Mouse (Mus musculus) adrenal gland, adult (tissue): ENCODE data around the gene Nme8.

Experiments used
- DNase-seq, 2 experiments: peaks; one replicate each; pipeline ENCODE4 v3.0.0; 2022 to 2023; ENCODE audit warnings: low spot score in 1 of 2; ENCODE audit not compliant: inconsistent age in 2 of 2

The Nme8 gene

DNA sequence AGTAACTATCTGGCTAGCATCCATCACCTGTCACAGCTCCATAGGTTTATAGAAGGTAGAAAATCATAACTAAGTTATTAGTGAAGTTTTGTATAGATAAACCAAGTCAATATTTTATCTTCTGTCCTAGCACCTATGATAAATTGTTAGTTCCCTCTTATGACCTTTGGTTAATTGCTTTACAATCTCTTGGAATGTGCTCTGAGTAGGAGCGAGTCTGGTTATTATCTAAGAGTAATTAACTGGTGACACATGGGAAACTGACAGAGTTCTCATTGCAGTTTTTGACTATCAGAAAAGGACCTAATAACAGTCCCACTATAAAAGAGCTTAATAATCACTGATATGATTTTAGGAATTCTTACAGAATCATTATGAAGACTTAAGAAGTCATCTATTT is 54.1 kb downstream of the Nme8 start:
- DNase-seq, result no peak

DNA sequence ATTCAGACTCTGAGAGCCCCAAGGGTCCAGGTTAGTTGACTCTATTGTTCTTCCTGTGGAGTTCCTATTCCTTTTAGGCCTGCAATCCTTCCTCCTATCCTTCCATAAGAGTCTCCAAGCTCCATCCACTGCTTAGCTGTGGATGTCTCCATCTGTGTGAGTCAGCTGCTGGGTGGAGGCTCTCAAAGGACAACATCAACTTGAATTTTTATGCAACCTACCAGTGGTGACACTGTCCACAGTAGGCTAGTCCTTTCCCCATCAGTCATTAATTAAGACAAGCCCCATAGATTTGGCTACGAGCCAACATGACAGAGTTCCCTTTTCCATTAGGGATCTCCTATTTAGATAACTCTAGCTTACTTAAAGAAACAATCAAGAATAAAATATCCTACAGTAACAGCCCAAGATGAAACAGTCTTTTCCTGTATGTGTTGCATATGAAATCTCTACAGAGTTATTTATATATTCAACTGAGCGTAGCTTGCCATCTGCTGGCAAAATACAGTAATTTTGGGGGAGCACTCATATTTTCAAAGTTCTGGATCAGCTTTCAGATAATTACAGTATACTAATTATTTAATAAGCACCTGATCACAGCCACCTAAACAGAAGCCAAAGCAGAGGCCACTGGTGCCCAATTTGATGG is 57.3 kb downstream of the Nme8 start:
- DNase-seq, result peak in 1 of 2 experiments; percentile 51

DNA sequence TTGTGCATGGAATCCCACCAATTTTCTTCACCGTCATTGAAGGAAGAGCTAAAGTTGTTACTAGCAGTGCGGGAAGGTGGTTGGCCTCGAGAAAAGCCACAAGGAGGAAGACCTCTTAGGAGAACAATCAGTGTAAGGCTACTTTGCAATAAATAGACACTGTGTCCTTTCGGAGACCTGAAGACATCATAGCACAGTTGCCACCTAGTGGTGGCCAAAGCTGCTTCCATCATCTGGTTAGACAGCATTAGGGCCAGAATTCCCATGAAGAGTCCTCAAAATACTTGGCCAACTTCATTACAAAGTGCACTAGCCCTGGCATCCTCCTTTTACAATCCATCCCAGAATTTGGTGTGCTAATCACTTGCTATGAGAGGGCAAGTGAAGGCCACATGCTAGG is 61.5 kb downstream of the Nme8 start:
- DNase-seq, result peak in 1 of 2 experiments; percentile 32

DNA sequence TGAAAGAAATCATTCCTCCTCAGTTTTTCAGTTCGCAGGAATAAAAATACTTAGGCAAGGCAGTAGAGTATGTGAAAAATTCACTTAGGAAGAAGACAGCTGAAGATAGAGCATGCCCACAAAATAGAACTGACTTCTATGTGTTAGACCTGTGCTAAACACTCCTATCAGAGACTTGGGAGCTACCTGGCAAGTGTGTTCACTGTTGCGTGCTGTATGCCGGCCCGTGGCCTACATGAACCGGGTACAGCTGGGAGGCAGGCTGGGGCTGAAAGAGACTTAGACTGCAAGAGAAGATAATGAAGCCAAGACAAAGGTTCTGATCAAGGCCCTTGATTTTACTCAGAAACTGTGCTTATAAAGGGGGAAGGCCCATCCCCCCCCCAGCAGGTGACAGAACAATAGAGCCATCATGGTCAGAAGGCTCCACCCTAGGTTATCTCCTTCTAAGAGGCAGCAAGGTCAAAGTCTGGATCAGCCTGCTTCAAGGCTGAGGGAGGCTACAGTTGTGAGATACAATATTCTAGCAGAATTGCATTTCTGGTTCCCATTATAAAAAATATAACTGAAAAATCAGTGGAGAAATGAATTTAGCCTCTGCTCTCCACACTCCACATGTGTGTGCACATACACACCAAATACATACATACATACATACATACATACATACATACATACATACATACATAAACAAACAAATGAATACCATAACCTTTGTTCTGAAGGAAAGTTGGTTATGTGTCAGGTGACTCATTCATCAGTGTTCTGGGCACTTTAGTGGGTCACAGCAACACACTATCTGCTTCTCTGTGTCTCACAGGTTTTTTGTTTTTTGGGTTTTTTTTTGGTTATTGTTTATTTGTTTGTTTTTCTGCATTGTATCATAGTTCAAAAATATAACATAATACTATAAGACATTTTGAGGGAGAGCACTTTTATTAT is 66.6 kb downstream of the Nme8 start:
- DNase-seq, result no peak

DNA sequence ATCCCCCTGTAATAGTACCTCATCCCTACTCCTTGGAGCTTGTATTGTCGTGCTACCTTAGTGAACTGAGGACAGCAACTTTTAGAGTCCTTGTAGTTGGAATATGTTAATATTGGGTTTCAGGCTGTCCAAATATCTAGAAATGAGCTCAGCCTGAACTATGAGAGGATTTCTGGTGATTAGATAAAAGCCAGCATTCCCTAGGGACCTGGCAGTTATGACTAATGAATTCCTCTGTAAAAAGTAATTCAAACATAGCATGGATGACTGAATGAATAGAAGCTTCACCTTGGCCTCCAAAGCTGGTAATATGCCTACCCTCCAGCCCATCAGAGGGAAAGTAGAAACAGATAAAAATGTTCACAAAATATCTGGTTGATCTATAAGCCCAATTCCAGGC is 71.1 kb downstream of the Nme8 start:
- no peak for DNase-seq

DNA sequence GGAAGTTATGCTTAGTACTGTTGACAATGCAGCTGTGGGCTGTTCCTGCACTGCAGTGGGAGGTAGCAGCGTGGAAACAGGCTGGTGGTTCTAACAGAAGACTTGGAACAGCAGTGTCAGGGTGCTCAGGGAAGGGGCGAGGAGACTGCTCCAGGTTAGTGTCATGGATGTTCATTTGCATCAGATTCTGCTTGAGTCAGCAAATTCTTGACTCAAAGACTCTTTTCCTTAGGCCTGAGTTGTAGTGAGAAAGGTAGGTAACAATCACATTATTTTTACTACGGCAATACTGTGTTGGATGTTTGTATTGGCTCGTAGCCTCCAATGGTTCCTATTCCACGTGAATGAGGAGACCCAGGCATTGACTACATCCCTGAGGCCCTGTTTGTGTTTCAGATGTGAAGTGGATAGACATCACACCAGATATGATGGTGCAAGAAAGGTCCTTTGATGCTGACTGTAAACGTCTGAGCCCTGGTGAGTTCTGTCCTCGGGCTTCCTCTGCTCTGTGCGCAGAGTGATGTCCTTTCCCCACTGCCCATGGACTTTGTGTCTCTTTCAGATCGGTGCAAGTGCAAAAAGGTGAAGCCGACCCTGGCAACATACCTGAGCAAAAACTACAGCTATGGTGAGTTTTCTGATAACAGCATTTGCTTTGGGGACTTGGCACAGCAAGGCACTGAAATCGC is 72.8 kb downstream of the Nme8 start:
- no peak for DNase-seq

DNA sequence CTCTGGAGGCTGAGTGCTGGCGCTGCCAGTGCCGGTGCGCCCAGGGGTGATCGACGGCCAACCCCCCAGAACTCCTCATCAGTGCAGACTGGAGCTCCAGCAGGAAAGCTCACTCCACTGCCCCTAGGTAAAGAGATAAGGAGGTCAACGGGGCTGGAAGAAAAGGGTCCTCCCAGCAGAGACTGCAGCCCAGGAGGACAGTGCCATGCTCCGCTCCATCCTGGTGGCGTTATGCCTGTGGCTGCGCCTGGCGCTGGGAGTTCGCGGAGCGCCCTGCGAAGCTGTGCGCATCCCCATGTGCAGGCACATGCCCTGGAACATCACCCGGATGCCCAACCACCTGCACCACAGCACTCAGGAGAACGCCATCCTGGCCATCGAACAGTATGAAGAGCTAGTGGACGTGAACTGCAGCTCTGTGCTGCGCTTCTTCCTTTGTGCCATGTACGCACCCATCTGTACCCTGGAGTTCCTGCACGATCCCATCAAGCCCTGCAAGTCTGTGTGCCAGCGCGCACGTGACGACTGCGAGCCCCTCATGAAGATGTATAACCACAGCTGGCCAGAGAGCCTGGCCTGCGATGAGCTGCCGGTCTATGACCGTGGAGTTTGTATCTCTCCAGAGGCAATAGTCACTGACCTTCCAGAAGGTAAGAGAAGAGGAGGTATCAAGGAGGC is 74.2 kb downstream of the Nme8 start:
- DNase-seq, result no peak

DNA sequence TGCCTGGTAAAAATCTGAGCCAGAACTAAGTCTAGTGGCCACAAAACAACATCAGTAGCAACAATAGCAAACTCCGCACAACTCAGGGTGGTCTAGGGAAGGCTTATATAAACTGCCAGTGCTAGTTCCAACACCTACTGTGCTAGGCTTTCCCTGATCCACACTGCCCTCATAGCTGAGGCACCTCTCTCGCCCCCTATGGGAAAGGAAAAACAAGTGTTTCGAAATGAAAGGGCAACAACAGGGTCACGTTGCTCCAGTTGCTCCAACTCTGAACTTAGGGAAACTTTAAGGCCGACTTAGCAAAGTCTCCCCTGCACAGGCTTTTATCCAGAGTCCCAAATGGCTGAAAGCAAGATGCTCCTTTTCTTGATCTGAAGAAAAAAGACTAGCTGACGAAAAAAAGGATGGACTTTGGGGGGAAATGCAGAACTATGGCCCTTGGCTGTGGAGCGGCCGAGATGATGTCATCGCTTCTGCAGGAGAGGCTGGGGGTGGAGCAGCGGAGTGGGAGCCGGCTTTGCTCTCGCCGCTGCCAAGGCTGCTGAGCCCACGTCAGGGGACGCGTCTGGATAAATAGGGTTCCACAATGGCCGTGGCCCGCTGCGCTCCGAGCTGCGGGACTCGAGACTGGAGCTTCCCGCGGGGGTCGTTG is 74.9 kb downstream of the Nme8 start, which contains the start of gene Sfrp4:
Gene Sfrp4, plus strand, starts transcription at position 532 of the 655 bp plus-strand sequence.
- DNase-seq, result peak; percentile 54 to 85

DNA sequence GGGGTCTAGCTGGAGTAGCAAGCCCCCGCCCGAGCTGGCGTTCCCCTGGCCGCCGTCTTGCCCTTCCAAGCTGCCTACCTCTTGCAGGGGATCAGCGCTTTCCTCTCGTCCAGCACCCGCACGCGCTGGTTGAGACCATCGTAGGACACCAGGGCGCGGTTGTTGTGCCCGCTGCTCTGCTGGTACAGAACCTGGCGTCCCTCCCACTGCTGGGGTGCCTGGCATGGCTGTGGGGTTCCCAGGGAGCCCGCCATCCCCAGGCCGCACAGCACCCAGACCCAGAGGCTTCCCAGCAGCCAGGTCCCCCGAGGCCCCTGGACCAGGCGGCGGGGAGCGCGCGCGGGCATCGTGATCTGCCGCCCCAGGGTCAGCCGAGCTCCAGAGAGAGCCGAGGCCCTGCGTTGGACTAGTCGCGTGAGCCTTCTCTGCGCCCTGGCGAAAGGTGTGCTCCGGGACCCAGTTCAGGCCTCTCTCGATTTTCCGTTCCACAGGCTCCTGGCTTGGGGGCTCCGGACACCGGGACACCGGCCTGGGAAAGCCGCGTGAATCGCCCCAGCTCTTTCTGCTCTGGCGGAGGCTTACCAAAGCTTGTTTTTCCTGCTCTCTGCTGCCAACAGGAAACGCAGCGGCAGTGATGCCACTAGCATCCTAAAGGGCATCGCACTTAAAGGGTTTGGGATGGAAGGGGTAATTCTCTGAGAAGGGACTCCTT is 78.2 kb downstream of the Nme8 start, which contains the start of gene Epdr1:
Gene Epdr1, minus strand, starts transcription at position 712 of the 712 bp plus-strand sequence.
- DNase-seq, result peak; percentile 66 to 89

DNA sequence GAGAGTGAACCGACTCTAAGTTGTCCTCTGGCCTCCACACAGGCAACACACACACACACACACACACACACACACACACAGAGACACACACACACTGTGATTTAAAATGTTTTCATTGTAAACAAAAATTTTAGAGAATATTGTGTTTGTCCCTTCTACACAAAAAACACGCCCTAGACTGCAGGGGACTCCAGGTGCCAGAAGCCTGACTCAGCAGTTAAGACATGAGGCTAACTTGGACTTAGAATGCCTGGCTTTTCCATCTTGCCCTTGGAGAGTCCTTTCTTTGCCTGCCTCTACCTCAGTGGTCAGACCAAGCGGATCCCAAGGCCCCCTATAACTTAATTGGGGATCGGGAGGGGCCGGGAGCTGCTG is 78.8 kb downstream of the Nme8 start:
- no peak for DNase-seq

DNA sequence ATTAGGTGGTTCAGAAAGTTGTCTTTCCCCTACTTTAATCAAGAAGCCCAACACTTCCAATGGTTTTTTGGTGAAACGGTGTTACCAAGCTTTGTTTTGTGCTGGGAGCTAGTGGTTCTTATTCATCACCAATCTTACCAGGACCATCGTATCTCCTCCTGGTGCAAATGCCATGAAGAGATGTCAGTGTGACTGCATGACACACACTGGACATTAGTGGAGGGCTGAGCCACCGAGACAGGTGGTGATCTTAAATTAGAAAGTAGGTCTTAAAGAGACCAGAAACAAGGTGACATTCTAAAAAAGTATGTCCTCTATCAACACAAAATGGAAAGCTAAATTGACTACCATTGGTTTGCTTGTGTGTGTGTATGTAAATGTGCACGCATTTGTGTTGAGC is 79.5 kb downstream of the Nme8 start:
- no peak for DNase-seq

DNA sequence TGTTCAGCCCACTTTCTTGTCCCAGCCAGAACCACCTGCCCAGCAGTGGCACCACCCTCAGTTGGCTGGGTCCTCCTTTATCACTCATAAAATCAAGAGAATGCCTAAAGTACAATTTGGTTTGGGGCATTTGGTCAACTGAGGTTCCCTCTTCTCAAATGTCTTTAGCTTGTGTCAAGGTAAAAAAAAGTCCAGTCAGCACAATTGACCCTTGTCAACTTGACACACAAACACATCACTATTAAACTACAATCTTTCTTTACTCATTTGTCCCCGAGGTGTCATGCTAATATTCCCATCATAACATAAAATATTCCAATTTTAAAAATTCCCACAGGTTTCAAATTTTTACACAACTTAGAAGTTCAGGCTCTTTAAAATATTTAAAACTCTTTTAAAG is 83.3 kb downstream of the Nme8 start:
- no peak for DNase-seq

DNA sequence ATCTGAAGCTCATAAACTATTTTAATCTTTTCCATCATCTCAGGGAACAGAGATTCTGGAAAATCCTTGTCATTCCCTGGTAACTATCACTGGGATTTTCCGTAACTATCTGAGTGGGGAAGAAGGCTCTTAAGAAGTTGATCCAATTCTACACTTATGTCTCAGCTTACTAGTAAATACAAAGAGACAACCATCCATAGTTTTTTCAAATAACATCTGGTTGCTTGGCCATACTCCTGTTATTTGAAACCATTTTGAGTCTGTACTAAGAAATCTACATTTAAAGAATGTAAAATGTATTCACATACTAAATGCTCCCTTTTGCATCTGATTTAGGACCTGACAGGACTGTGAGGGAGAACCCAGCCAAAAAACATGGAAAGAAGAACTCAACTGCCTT is 84.2 kb downstream of the Nme8 start:
- DNase-seq, result no peak

DNA sequence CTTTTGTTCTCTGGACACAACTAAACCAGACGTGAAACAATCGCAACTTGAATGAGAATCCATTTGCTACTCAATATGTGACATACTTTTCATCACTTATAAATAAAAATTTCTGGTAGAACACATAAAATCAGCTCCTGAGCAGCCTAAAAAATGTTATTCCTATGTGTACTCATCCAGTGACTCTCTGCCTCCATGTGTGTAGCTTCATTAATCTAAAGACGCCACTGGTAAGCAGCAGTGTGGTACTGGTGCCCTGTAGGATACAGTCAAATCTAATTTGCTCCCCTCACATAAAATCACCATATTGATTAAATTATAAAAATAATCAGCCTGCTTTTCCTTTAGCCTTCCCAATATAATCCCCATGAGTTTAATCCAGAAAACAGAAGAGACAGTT is 84.6 kb downstream of the Nme8 start:
- no peak for DNase-seq

DNA sequence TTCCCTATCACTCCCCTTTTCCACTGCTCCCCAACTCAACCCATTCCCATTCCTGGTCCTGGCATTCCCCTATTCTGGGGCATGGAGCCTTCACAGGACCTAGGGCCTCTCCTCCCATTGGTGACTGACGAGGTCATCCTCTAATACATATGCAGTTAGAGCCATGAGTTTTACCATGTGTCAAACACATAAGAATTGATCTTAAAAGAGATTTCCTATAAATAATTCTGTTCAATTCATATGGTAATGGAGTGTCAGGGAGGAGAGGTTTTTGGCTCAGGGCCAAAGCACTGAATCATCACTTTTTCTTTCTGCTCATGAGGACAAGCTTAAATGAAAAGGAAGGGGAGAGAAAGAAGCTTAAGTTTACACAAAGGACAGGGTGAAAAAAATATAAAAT is 85.2 kb downstream of the Nme8 start:
- peak in 1 of 2 experiments; percentile 52 for DNase-seq

DNA sequence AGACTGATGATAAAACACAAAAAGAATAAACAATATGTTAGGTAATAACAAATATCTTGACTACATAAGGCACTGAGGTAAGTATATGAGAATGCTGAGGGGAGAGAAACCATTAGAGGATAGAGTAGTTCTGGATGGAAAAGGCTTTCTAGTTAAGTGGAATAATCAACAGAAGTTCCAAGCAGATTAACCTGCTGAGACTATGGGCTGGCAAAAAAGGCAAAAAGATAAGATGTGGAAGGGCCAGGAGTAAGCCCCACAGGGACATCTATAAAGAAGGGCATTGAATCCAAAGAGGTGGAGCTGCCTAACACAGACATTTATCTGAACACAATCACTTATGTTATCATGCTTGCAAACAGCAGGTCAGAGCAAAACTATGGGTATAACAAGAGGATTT is 89.5 kb downstream of the Nme8 start:
- DNase-seq, result no peak

DNA sequence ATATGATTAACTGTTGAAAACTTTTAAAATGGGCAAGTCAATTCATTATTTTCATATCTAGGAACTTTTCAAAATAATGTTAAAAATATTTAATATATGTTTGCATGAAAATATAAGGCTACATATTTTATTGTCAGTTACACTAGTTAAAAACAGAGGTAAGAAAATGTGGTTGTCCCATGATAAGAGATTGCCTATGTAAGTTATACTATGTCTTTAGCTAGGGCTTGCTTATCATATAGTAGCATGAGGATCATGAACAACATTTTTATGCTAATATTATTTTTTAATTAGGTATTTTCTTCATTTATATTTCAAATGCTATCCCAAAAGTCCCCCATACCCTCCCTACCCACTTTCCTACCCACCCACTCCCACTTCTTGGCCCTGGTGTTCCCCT is 92.7 kb downstream of the Nme8 start:
- no peak for DNase-seq

DNA sequence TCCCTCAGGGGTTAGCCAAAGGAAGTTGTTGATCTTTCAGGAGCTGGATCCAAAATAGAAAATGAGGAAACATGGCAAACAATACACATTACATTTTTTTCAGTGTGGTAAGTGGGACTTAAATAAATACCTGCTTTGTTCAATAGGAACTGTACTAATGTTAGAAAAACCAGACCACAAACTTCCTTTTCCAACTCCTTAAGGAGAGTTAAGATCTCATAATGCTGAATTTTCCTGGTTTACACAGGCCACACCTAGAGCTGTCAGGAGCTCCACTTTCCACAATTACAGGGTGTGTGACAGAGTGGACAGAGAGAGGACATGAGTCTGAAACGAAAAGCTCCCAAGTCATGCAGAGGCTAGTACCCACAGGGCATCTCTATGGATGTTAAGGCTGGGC is 93.9 kb downstream of the Nme8 start:
- DNase-seq, result no peak

DNA sequence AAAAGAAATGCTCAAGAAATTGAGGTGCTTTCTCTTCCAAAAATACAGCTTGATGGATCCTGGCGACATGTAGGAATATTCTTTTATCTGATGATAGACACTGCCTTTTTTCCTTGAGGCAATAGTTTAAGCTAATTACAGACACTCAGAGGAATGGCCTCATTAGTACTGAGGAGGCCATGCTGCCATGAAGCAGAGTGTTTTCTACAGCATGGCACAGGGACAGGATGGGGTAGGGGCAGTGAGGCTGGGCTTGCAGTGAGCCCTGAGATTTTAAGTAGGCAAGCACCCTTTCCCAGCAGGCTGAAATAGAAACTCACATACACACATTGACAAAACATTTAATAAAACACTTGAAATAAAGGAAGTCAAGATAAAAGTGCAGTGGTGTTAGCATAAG is 95.1 kb downstream of the Nme8 start:
- DNase-seq, result no peak

DNA sequence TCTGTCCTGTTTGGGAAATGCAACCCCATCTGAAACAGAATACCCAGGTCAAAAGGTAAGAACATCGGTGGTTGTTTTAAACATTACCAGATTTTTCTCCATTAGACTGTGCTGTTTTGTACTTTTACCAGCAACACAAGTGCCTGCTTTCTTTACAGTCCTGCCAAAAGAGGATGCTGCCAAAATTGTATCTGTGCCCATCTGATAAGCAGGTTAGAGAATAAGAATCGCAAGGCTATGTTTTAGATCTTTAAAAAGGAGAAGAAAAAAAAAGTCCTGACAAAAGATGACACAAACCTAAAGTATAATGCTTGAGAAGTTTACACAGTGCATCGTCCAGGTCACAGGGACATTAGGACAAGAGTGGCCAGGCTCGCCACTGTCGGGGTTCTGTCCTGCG is 98.4 kb downstream of the Nme8 start:
- peak; percentile 17 to 67 for DNase-seq
